Mouse (Mus musculus): Measurements from ENCODE around the gene Ank3.

DNA sequence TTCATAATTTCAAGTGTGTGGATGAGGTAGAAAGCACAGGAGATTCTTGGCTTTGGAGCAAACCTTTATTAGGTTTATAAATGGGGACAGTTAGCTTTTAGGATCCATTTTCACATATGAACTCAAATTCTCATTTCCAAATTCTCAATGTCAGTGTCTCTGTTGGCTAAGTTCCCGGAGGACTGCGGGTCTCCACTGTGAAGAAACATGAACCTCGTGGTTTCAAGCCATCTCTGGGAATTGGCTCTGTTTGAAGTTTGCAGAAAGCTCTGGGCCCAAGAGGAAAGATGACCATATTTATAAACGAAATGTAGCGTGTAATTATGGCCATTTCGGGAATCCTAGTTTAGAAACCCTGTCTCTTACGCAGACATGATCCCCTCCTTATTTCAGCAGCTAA, 32.5 kb downstream of the Ank3 start:
- TF ChIP-seq POLR2A (IDR thresholded peaks at IDR 0.05; ENCODE audit: extremely low read depth, insufficient read depth, low read length) (no peak), CTCF (IDR thresholded peaks at IDR 0.05; ENCODE audit: low read depth, low read length) (no peak)

Measured in liver, adult 2 months (tissue).